Mouse (Mus musculus): ENCODE data around the gene Cited4. TPM values are rescaled to one million over a fixed set of nuclear protein-coding genes. Genes with fewer than 3 reads are reported as not detected.

Gene Cited4
- polyA plus RNA-seq, 1 experiment from 2014 or later, result 7.3 TPM

- Histone ChIP-seq H3K4me3 (ENCODE audit: low read depth, low read length) (peak overlapping the region; percentile 21; the same call in 1 of the 2 replicates), H3K27me3 (ENCODE audit: control insufficient read depth, insufficient read depth, low read length) (peaks cover 25% of the 10 kb centered on the region), H3K27ac (replicated peaks; ENCODE audit: low read depth, low read length) (no peak overlapping the region), H3K9ac (ENCODE audit: low read length) (no peak overlapping the region), H3K4me1 (ENCODE audit: control insufficient read depth, insufficient read depth, low read length) (no peaks in the 10 kb centered on the region; the same call in 1 of the 2 replicates), H3K4me2 (ENCODE audit: low read depth, severe bottlenecking) (peak overlapping the region; percentile 76), H3K36me3 (ENCODE audit: control insufficient read depth, insufficient read depth, low read length) (no peaks in the 10 kb centered on the region), H3K9me3 (ENCODE audit: control insufficient read depth, low read length) (no peaks in the 10 kb centered on the region)
- DNase-seq (ENCODE audit: low spot score) (no peak), ATAC-seq (ENCODE audit: insufficient number of reproducible peaks, low FRiP score, low TSS enrichment, low read depth) (no peak)
- WGBS, result 25% methylated on average over 7 of the region's 7 CpGs
Observed at GRCm38 (mm10) chr4:120650208-120650592, 16.2 kb upstream of the Cited4 start.

DNA sequence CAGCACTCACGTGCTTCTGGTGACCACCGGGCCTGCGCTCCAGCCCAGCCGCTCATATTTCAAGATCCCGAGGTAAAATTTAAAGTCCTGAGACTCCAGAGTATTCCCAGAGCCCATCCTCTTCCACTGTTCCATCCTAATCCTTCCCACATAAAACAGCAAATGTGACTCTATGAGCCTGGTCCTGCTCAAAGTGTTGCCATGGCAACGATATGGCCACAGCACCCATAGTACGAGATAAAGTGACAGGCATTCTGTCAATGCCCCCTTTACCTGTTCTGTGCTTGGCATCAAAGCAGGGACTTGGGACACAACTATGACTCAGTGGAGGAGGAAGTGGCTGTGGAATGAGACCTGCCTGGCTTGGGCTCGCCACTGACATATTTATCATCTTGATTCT, 10.5 kb upstream of the Cited4 start:
- H3K36me3 ChIP-seq (ENCODE audit: control insufficient read depth, insufficient read depth, low read length), result no peaks in the 10 kb centered on the region
- ATAC-seq (ENCODE audit: insufficient number of reproducible peaks, low FRiP score, low TSS enrichment, low read depth) (no peak), DNase-seq (ENCODE audit: low spot score) (no peak)
- peaks cover under 1% of the 10 kb centered on the region; the same call in 1 of the 2 replicates for H3K27me3 ChIP-seq (ENCODE audit: control insufficient read depth, insufficient read depth, low read length)
- H3K4me1 ChIP-seq (ENCODE audit: control insufficient read depth, insufficient read depth, low read length), result no peaks in the 10 kb centered on the region
- no peak overlapping the region for H3K27ac ChIP-seq (replicated peaks; ENCODE audit: low read depth, low read length)
- H3K9ac ChIP-seq (ENCODE audit: low read length), result no peak overlapping the region
- 78% methylated on average over 8 of the region's 8 CpGs for WGBS
- no peaks in the 10 kb centered on the region for H3K9me3 ChIP-seq (ENCODE audit: control insufficient read depth, low read length)
- H3K4me2 ChIP-seq (ENCODE audit: low read depth, severe bottlenecking), result no peak overlapping the region
- H3K4me3 ChIP-seq (ENCODE audit: low read depth, low read length), result no peak overlapping the region

DNA sequence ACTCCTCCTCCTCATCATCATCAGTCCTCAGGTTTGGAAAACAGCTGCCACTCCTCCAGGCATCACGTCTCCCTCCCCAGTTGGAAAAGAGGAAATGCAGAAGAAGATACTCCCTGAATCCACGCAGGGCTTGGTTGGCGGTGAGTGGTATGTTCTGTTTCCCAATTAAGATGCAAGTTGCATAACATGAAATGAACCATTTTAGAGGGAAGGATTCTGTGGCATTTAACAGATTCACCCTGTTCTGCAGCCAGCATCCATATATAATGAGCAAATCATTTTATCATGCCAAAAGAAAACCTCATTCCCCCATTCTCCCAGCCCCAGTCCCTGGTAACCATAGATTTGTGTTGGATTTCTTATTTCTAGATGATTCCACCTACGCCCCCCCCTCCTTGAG, 5.9 kb upstream of the Cited4 start:
- H3K4me2 ChIP-seq (ENCODE audit: low read depth, severe bottlenecking), result no peak overlapping the region
- H3K4me3 ChIP-seq (ENCODE audit: low read depth, low read length), result no peak overlapping the region
- H3K27ac ChIP-seq (replicated peaks; ENCODE audit: low read depth, low read length), result no peak overlapping the region
- no peaks in the 10 kb centered on the region for H3K4me1 ChIP-seq (ENCODE audit: control insufficient read depth, insufficient read depth, low read length)
- DNase-seq (ENCODE audit: low spot score) (no peak), ATAC-seq (ENCODE audit: insufficient number of reproducible peaks, low FRiP score, low TSS enrichment, low read depth) (no peak)
- H3K27me3 ChIP-seq (ENCODE audit: control insufficient read depth, insufficient read depth, low read length), result no peaks in the 10 kb centered on the region
- H3K9ac ChIP-seq (ENCODE audit: low read length), result no peak overlapping the region
- H3K36me3 ChIP-seq (ENCODE audit: control insufficient read depth, insufficient read depth, low read length), result no peaks in the 10 kb centered on the region
- H3K9me3 ChIP-seq (ENCODE audit: control insufficient read depth, low read length), result no peaks in the 10 kb centered on the region
- WGBS, result 70% methylated on average over 4 of the region's 4 CpGs

- H3K4me1 ChIP-seq (ENCODE audit: control insufficient read depth, insufficient read depth, low read length), result peaks cover 12% of the 10 kb centered on the region
- H3K9ac ChIP-seq (ENCODE audit: low read length), result no peak overlapping the region
- WGBS, result 75% methylated on average over 2 of the region's 2 CpGs
- no peak overlapping the region for H3K4me3 ChIP-seq (ENCODE audit: low read depth, low read length)
- no peaks in the 10 kb centered on the region for H3K9me3 ChIP-seq (ENCODE audit: control insufficient read depth, low read length)
- no peak overlapping the region for H3K27ac ChIP-seq (replicated peaks; ENCODE audit: low read depth, low read length)
- ATAC-seq (ENCODE audit: insufficient number of reproducible peaks, low FRiP score, low TSS enrichment, low read depth), result no peak
- H3K36me3 ChIP-seq (ENCODE audit: control insufficient read depth, insufficient read depth, low read length), result no peaks in the 10 kb centered on the region
- H3K4me2 ChIP-seq (ENCODE audit: low read depth, severe bottlenecking), result no peak overlapping the region
- peaks cover 30% of the 10 kb centered on the region for H3K27me3 ChIP-seq (ENCODE audit: control insufficient read depth, insufficient read depth, low read length)
- DNase-seq (ENCODE audit: low spot score), result no peak
Observed at GRCm38 (mm10) chr4:120664601-120665000, 1.8 kb upstream of the Cited4 start.

DNA sequence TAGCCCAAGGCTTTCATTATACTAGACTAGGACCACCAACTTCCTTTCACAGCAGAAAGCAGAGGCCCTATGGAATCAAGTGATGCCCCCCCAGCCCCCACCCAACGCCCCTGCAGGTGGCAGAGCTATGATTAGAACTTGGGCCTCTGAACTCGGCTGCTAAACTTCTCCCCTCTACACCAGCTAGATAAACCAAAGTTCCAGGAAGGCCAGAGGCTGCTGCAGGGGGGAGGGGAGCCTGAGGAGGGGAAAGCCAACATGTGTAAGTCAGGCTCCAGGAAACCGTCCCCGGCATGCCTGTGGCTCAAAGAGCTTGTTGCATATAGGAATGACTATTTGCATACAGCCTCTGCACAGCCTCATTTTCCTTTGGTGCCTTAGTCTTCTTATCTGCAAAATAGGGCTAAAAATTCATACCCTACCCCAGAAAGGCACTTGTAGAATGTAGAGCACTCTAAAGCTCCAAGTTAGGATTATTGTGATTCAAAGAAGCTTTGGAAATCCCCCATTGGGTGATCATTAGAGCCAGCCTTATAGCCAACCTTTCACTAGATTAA, 1.1 kb upstream of the Cited4 start:
- no peak for ATAC-seq (ENCODE audit: insufficient number of reproducible peaks, low FRiP score, low TSS enrichment, low read depth)
- H3K27me3 ChIP-seq (ENCODE audit: control insufficient read depth, insufficient read depth, low read length), result peaks cover 30% of the 10 kb centered on the region
- no peak overlapping the region for H3K4me3 ChIP-seq (ENCODE audit: low read depth, low read length)

DNA sequence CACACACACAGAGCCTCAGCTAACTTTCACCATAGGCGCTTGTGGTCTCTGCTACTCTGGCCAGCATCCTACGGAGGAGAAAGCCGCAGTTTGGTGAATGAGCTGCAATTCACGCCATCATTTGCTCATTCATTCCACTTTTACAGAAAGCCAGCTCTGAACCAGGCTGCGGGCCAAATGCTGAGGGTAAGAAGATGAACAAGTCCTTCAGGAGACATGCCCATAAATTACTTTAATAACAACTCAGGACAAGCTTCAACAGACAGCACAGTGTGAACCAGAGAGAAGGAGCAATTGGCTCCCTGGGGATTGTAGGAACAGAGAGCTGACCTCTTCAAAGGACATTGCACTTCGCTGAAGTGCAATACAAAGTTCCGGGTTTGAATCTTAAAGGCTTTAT, 590 bp upstream of the Cited4 start:
- Histone ChIP-seq H3K27me3 (ENCODE audit: control insufficient read depth, insufficient read depth, low read length) (peaks cover 30% of the 10 kb centered on the region), H3K4me3 (ENCODE audit: low read depth, low read length) (no peak overlapping the region), H3K4me2 (ENCODE audit: low read depth, severe bottlenecking) (no peak overlapping the region), H3K4me1 (ENCODE audit: control insufficient read depth, insufficient read depth, low read length) (peaks cover 12% of the 10 kb centered on the region), H3K36me3 (ENCODE audit: control insufficient read depth, insufficient read depth, low read length) (no peaks in the 10 kb centered on the region), H3K9me3 (ENCODE audit: control insufficient read depth, low read length) (no peaks in the 10 kb centered on the region), H3K9ac (ENCODE audit: low read length) (no peak overlapping the region), H3K27ac (replicated peaks; ENCODE audit: low read depth, low read length) (no peak overlapping the region)
- no peak for DNase-seq (ENCODE audit: low spot score)
- WGBS, result 34% methylated on average over 7 of the region's 7 CpGs
- no peak for ATAC-seq (ENCODE audit: insufficient number of reproducible peaks, low FRiP score, low TSS enrichment, low read depth)

More for the DNA sequence above, 1.1 kb upstream of the Cited4 start:
- no peak for DNase-seq (ENCODE audit: low spot score)
- no peaks in the 10 kb centered on the region for H3K36me3 ChIP-seq (ENCODE audit: control insufficient read depth, insufficient read depth, low read length)
- H3K9ac ChIP-seq (ENCODE audit: low read length), result no peak overlapping the region
- H3K27ac ChIP-seq (replicated peaks; ENCODE audit: low read depth, low read length), result no peak overlapping the region
- H3K4me2 ChIP-seq (ENCODE audit: low read depth, severe bottlenecking), result no peak overlapping the region
- peaks cover 12% of the 10 kb centered on the region for H3K4me1 ChIP-seq (ENCODE audit: control insufficient read depth, insufficient read depth, low read length)
- H3K9me3 ChIP-seq (ENCODE audit: control insufficient read depth, low read length), result no peaks in the 10 kb centered on the region
- 35% methylated on average over 4 of the region's 4 CpGs for WGBS

GRCm38 (mm10) chr4:120667045-120667501, 701 bp downstream of the Cited4 start:
- Histone ChIP-seq H3K27me3 (ENCODE audit: control insufficient read depth, insufficient read depth, low read length) (peaks cover 30% of the 10 kb centered on the region), H3K4me3 (ENCODE audit: low read depth, low read length) (peak overlapping the region; percentile 53), H3K9me3 (ENCODE audit: control insufficient read depth, low read length) (no peaks in the 10 kb centered on the region), H3K4me2 (ENCODE audit: low read depth, severe bottlenecking) (peak overlapping the region; percentile 100), H3K9ac (ENCODE audit: low read length) (peak overlapping the region; percentile 35), H3K27ac (replicated peaks; ENCODE audit: low read depth, low read length) (no peak overlapping the region), H3K36me3 (ENCODE audit: control insufficient read depth, insufficient read depth, low read length) (no peaks in the 10 kb centered on the region), H3K4me1 (ENCODE audit: control insufficient read depth, insufficient read depth, low read length) (peaks cover 12% of the 10 kb centered on the region)
- WGBS, result under 1% methylated on average over 50 of the region's 50 CpGs
- peak; percentile 69 for DNase-seq (ENCODE audit: low spot score)
- peak; percentile 33; the same call in 1 of the 2 replicates for ATAC-seq (ENCODE audit: insufficient number of reproducible peaks, low FRiP score, low TSS enrichment, low read depth)

- no peak for DNase-seq (ENCODE audit: low spot score)
- H3K9me3 ChIP-seq (ENCODE audit: control insufficient read depth, low read length), result no peaks in the 10 kb centered on the region
- no peak overlapping the region for H3K9ac ChIP-seq (ENCODE audit: low read length)
- no peak for ATAC-seq (ENCODE audit: insufficient number of reproducible peaks, low FRiP score, low TSS enrichment, low read depth)
- H3K27ac ChIP-seq (replicated peaks; ENCODE audit: low read depth, low read length), result no peak overlapping the region
- WGBS, result 9% methylated on average over 10 of the region's 10 CpGs
- peak overlapping the region; percentile 100 for H3K4me2 ChIP-seq (ENCODE audit: low read depth, severe bottlenecking)
- no peaks in the 10 kb centered on the region for H3K36me3 ChIP-seq (ENCODE audit: control insufficient read depth, insufficient read depth, low read length)
- H3K27me3 ChIP-seq (ENCODE audit: control insufficient read depth, insufficient read depth, low read length), result peaks cover 30% of the 10 kb centered on the region
- peaks cover 12% of the 10 kb centered on the region for H3K4me1 ChIP-seq (ENCODE audit: control insufficient read depth, insufficient read depth, low read length)
- peak overlapping the region; percentile 53 for H3K4me3 ChIP-seq (ENCODE audit: low read depth, low read length)
Observed at GRCm38 (mm10) chr4:120667555-120667954, 1.2 kb downstream of the Cited4 start.

DNA sequence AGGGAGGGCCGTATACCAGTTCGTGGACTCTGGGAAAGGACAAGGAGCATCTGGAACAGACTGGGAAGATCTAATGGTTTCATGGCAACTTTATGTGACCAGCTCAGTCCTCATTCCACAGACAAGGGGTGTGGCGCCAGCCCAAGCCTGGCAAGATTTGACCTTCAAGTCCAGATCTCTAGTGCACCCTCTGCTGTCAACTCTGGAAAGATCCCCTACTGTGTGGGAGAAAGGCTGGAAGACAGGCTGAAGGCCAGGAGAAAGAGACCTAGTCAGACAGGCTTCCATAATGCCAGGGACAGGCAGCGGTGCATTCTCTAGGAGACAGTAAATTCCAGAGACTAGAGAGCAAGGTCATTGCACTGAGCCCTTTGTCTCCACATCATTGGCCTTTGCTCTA, 2.2 kb downstream of the Cited4 start:
- no peak overlapping the region for H3K9ac ChIP-seq (ENCODE audit: low read length)
- 93% methylated on average over 4 of the region's 4 CpGs for WGBS
- H3K27me3 ChIP-seq (ENCODE audit: control insufficient read depth, insufficient read depth, low read length), result peaks cover 30% of the 10 kb centered on the region
- peaks cover 12% of the 10 kb centered on the region for H3K4me1 ChIP-seq (ENCODE audit: control insufficient read depth, insufficient read depth, low read length)
- H3K9me3 ChIP-seq (ENCODE audit: control insufficient read depth, low read length), result no peaks in the 10 kb centered on the region
- ATAC-seq (ENCODE audit: insufficient number of reproducible peaks, low FRiP score, low TSS enrichment, low read depth) (no peak), DNase-seq (ENCODE audit: low spot score) (no peak)
- H3K27ac ChIP-seq (replicated peaks; ENCODE audit: low read depth, low read length), result no peak overlapping the region
- H3K4me2 ChIP-seq (ENCODE audit: low read depth, severe bottlenecking), result no peak overlapping the region
- H3K36me3 ChIP-seq (ENCODE audit: control insufficient read depth, insufficient read depth, low read length), result no peaks in the 10 kb centered on the region
- H3K4me3 ChIP-seq (ENCODE audit: low read depth, low read length), result no peak overlapping the region
